Mouse (Mus musculus): Measurements from ENCODE around the gene Disp1.
A peak's percentile ranks its signal among the peaks of the same experiment; 100 is the strongest.

DNA sequence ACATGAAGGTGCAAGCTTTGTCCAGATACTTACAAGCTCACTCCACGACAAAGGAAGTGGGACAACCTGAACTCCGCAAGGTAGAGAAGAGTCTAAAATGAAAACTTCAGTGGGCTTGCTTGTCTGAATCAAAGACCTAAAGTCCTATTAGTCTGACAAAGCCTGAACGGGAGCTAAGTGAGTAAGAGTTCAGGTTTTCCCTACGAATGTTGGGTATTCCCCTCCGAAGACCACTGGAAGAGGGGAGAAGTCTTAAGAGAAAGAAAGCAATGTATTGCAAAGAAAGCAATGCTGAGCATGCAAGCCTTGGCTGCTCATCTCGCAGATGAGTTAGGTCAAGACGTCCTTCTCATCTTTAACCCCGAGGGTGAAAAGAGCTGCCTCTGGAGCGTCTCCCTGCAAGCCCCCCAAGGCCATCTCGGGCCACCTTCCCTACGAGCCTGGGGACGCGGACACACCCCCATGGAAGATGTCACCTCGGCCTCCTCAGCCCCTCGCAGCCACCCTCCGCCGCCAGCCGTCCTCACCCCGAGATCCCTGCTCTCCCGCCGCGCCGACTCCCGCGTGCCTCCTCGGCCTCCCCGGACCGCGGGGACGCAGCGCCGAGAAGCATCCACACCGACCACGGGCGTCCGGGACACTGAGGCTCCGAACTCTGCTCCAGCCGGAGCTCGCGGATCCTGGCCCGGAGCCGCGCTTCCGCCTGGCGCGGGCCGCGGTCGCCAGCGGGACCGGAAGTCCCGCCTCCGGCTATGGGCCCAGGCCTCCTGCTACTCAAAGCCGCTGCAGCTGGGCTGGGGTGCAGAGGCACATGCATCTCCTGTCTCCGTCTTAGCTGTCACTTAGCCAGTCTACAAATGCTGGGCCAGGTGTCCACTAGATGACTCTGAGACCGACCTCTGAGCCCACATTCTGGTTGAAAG is at the start of gene Disp1:
- 0 out of 2 replicates have a peak, but pooled peaks have one; percentile 26 for TF ChIP-seq MYC (IDR thresholded peaks at IDR 0.05; ENCODE audit: low read depth, low read length)
- TF ChIP-seq USF1 (IDR thresholded peaks at IDR 0.05; ENCODE audit: low read depth, low read length): no peak
- no peak; the same call in 1 of the 2 replicates for TF ChIP-seq MEF2A (IDR thresholded peaks at IDR 0.05; ENCODE audit: borderline replicate concordance, low read depth, low read length)
- no peak for TF ChIP-seq USF2 (conservative IDR thresholded peaks at IDR 0.05; ENCODE audit: low read depth, low read length)
- peak; percentile 68; the same call in 1 of the 2 replicates for TF ChIP-seq UBTF (IDR thresholded peaks at IDR 0.05; ENCODE audit: low read depth, low read length)
- no peak for TF ChIP-seq ZNF384 (IDR thresholded peaks at IDR 0.05; ENCODE audit: low read depth, low read length)
- TF ChIP-seq POLR2A (IDR thresholded peaks at IDR 0.05; ENCODE audit: low read depth, low read length): peak; percentile 88
- TF ChIP-seq GABPA (IDR thresholded peaks at IDR 0.05; ENCODE audit: insufficient replicate concordance, low read depth, low read length): no peak
- TF ChIP-seq MAFK (IDR thresholded peaks at IDR 0.05; ENCODE audit: insufficient replicate concordance, low read length): no peak
- TF ChIP-seq RCOR1 (conservative IDR thresholded peaks at IDR 0.05; ENCODE audit: low read depth, low read length): no peak
- no peak for TF ChIP-seq CTCF (conservative IDR thresholded peaks at IDR 0.05 in 1 of 2, IDR thresholded peaks at IDR 0.05 in 1 of 2; ENCODE audit: low read depth in 2 of 2, low read length in 2 of 2)
- peak; percentile 83 for TF ChIP-seq TCF12 (IDR thresholded peaks at IDR 0.05; ENCODE audit: low read depth, low read length)
- TF ChIP-seq SIN3A (IDR thresholded peaks at IDR 0.05; ENCODE audit: low read length): peak; percentile 74
